Mouse (Mus musculus) effector memory CD4-positive, alpha-beta T cell, adult 7 months (primary cell): ENCODE data around the gene Trim9. TPM values are rescaled to one million over a fixed set of nuclear protein-coding genes. Genes with fewer than 3 reads are reported as not detected.

ENCODE experiments used
- polyA plus RNA-seq: library from polyadenylated mRNA; unstranded; fragments of 100-300 nt; shearing (Covaris generic); gene quantifications from one replicate; pipeline ENCODE4 v1.2.1, GENCODE M21; 2017

The Trim9 gene
- 0.17 TPM for polyA plus RNA-seq

DNA sequence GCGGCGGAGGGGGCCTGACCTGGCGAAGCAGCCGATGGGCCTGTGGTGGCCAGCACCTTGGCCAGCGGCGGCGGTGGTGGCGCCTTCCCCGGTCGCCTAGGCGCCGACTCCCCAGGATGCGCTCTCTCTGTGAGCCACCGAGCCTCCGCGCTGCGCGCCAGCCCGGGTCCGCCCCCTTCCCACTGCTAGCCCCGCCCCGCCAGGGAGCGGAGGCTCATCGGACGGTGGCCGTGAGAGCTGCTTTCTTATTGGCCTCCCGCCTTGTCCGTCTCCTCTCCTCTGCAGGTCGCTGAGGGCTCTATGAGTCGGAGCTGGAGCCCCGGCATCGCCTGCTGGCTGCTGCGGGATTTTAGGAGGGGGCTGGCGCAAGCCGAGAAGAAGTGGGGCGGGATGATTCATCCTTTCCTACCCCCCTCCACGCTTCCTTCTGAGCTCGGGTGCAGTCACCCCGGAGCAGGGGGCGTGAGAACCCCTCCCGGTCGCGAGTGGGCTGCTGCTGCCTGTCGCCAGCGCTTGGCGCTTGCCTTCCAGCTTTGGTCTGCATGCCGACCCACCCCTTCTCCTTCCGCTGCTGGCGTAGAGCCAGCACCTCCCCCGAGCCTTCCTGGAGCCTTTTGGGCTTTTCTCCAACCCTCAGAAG, at the start of gene Trim9:
TSS of gene Trim9 (minus strand) at position 413 of the 640 bp plus-strand sequence.

GRCm38 (mm10) chr12:70231294-70231693, 116.1 kb downstream of the Trim9 start, which contains the start of gene Pygl:
Pygl (minus strand) TSS chr12:70231488.

Other genes starting within 250 kb of the Trim9 start
- gene Nin, start 233.9 kb downstream of the Trim9 start, polyA plus RNA-seq = 39.5 TPM
- gene Abhd12b, start 193.5 kb downstream of the Trim9 start, polyA plus RNA-seq = not detected
- 2.4 TPM for gene Pygl, start 116.1 kb downstream of the Trim9 start, polyA plus RNA-seq
- gene Tmx1, start 105.5 kb upstream of the Trim9 start, polyA plus RNA-seq = 103 TPM